Mouse (Mus musculus) MEL (cell line): ENCODE results near the gene Mphosph6. TPM values are rescaled to one million over a fixed set of nuclear protein-coding genes. Genes with fewer than 3 reads are reported as not detected.

Experiments used
- DNase-seq: peaks from one replicate; pipeline ENCODE4 v3.0.0; 2011; ENCODE audit warnings: low read depth, low spot score
- H3K27ac ChIP-seq: 2 replicates; pipeline ENCODE4 v1.5.1; 2012; ENCODE audit warnings: low read depth, mild to moderate bottlenecking, control low read depth, low read length, moderate library complexity; ENCODE audit not compliant: control insufficient read depth
- H3K27me3 ChIP-seq, 2 experiments: fragments of 150-350 bp in 1 of 2; sonication (generic) in 1 of 2; 2 replicates each; pipeline ENCODE4 v1.6.1; 2012; ENCODE audit warnings: low read length in 2 of 2, mild to moderate bottlenecking in 2 of 2, improper control_type of control experiment in 1 of 2, moderate library complexity in 1 of 2; ENCODE audit not compliant: insufficient read depth in 2 of 2, control insufficient read depth in 1 of 2
- H3K36me3 ChIP-seq, 2 experiments: 2 replicates each; pipeline ENCODE4 v1.6.1; 2012 to 2014; ENCODE audit warnings: low read length in 2 of 2, improper control_type of control experiment in 1 of 2, inconsistent platforms in 1 of 2, mild to moderate bottlenecking in 1 of 2; ENCODE audit not compliant: insufficient read depth in 2 of 2, control insufficient read depth in 1 of 2
- H3K4me1 ChIP-seq, 2 experiments: fragments of 150-350 bp in 1 of 2; sonication (generic) in 1 of 2; 2 replicates each; pipeline ENCODE4 v1.6.1; 2012; ENCODE audit warnings: low read length in 2 of 2, improper control_type of control experiment in 1 of 2, mild to moderate bottlenecking in 1 of 2; ENCODE audit not compliant: insufficient read depth in 2 of 2, control insufficient read depth in 1 of 2
- H3K4me3 ChIP-seq, 2 experiments: fragments of 150-350 bp in 1 of 2; sonication (generic) in 1 of 2; 2 replicates each; pipeline ENCODE4 v1.5.1; 2012; ENCODE audit warnings: low read depth in 2 of 2, low read length in 2 of 2, mild to moderate bottlenecking in 2 of 2, moderate library complexity in 2 of 2, control low read depth in 1 of 2, improper control_type of control experiment in 1 of 2; ENCODE audit not compliant: control insufficient read depth in 1 of 2, insufficient read depth in 1 of 2
- H3K79me2 ChIP-seq: 2 replicates; pipeline ENCODE4 v1.6.1; 2012; ENCODE audit warnings: mild to moderate bottlenecking, low read length, moderate library complexity; ENCODE audit not compliant: control insufficient read depth, poor library complexity, insufficient read depth
- H3K9ac ChIP-seq: 2 replicates; pipeline ENCODE4 v1.6.1; 2012; ENCODE audit warnings: low read depth, mild to moderate bottlenecking, control low read depth, low read length, moderate library complexity; ENCODE audit not compliant: control insufficient read depth, poor library complexity, severe bottlenecking
- H3K9me3 ChIP-seq: fragments of 150-350 bp; sonication (generic); replicated peaks from 2 replicates; pipeline ENCODE4 v1.6.1; 2012; ENCODE audit warnings: mild to moderate bottlenecking, low read length, improper control_type of control experiment, moderate library complexity; ENCODE audit not compliant: insufficient read depth
- CHD2 ChIP-seq: IDR thresholded peaks from 2 replicates; pipeline ENCODE4 v1.6.1; 2011; ENCODE audit warnings: low read length, improper control_type of control experiment
- CTCF ChIP-seq, 3 experiments: IDR thresholded peaks in 2 of 3; conservative IDR thresholded peaks in 1 of 3; 2 replicates each; pipeline ENCODE4 v1.5.1; 2011 to 2012; ENCODE audit warnings: low read length in 3 of 3, low read depth in 2 of 3, mild to moderate bottlenecking in 2 of 3, improper control_type of control experiment in 1 of 3, inconsistent platforms in 1 of 3, mixed read lengths in 1 of 3, moderate library complexity in 1 of 3; ENCODE audit not compliant: control insufficient read depth in 1 of 3, insufficient read depth in 1 of 3, poor library complexity in 1 of 3, severe bottlenecking in 1 of 3
- E2F4 ChIP-seq: IDR thresholded peaks from 2 replicates; pipeline ENCODE4 v1.6.1; 2011; ENCODE audit warnings: low read depth, low read length, improper control_type of control experiment, borderline replicate concordance
- ELF1 ChIP-seq: IDR thresholded peaks from 2 replicates; pipeline ENCODE4 v1.6.1; 2014; ENCODE audit warnings: low read depth, mild to moderate bottlenecking, inconsistent platforms, low read length, improper control_type of control experiment, moderate library complexity
- GATA1 ChIP-seq: IDR thresholded peaks from 2 replicates; pipeline ENCODE4 v1.6.1; 2011; ENCODE audit warnings: low read depth, low read length, improper control_type of control experiment
- HCFC1 ChIP-seq: IDR thresholded peaks from 2 replicates; pipeline ENCODE4 v1.6.1; 2012; ENCODE audit warnings: low read depth, mild to moderate bottlenecking, inconsistent platforms, low read length, improper control_type of control experiment, moderate library complexity
- JUND ChIP-seq: IDR thresholded peaks from 2 replicates; pipeline ENCODE4 v1.6.1; 2011; ENCODE audit warnings: low read depth, mild to moderate bottlenecking, improper control_type of control experiment, low read length
- MAFK ChIP-seq: IDR thresholded peaks from 2 replicates; pipeline ENCODE4 v1.6.1; 2011; ENCODE audit warnings: low read depth, mild to moderate bottlenecking, low read length, improper control_type of control experiment, borderline replicate concordance
- MEF2A ChIP-seq: IDR thresholded peaks from 2 replicates; pipeline ENCODE4 v1.6.1; 2014; ENCODE audit warnings: low read depth, mild to moderate bottlenecking, inconsistent platforms, low read length, improper control_type of control experiment; ENCODE audit not compliant: poor library complexity, insufficient replicate concordance, severe bottlenecking; ENCODE audit errors: extremely low read depth
- POLR2AphosphoS5 ChIP-seq: IDR thresholded peaks from 2 replicates; pipeline ENCODE4 v1.6.1; 2012; ENCODE audit warnings: low read depth, borderline replicate concordance, mild to moderate bottlenecking, inconsistent platforms, low read length, moderate library complexity, mixed read lengths
- SIN3A ChIP-seq: IDR thresholded peaks from 2 replicates; pipeline ENCODE4 v1.6.1; 2012; ENCODE audit warnings: low read length, improper control_type of control experiment, inconsistent platforms
- SMC3 ChIP-seq: IDR thresholded peaks from 2 replicates; pipeline ENCODE4 v1.6.1; 2011; ENCODE audit warnings: low read depth, low read length, improper control_type of control experiment
- TBP ChIP-seq: IDR thresholded peaks from 2 replicates; pipeline ENCODE4 v1.8.0; 2011; ENCODE audit warnings: low read depth, low read length, improper control_type of control experiment
- USF1 ChIP-seq: IDR thresholded peaks from 2 replicates; pipeline ENCODE4 v1.6.1; 2014; ENCODE audit warnings: low read depth, mild to moderate bottlenecking, inconsistent platforms, low read length, improper control_type of control experiment, moderate library complexity
- USF2 ChIP-seq, 2 experiments: IDR thresholded peaks; 2 replicates each; pipeline ENCODE4 v1.6.1; 2011 to 2012; ENCODE audit warnings: improper control_type of control experiment in 2 of 2, low read length in 2 of 2, borderline replicate concordance in 1 of 2, inconsistent platforms in 1 of 2, low read depth in 1 of 2, mild to moderate bottlenecking in 1 of 2; ENCODE audit not compliant: insufficient read depth in 1 of 2
- ZC3H11A ChIP-seq: IDR thresholded peaks from 2 replicates; pipeline ENCODE4 v1.6.1; 2012; ENCODE audit warnings: low read depth, mild to moderate bottlenecking, inconsistent platforms, low read length, improper control_type of control experiment
- ZKSCAN1 ChIP-seq: IDR thresholded peaks from 2 replicates; pipeline ENCODE4 v1.6.1; 2012; ENCODE audit warnings: low read depth, mild to moderate bottlenecking, inconsistent platforms, low read length, improper control_type of control experiment, moderate library complexity
- polyA plus RNA-seq, 2 experiments: library from polyadenylated mRNA; stranded (reverse) in 1 of 2; unstranded in 1 of 2; fragments of >175 nt in 1 of 2; fragments of >200 nt in 1 of 2; gene quantifications; 2 replicates each; pipeline versions ENCODE4 v1.2.1 to v1.2.4; 2012; ENCODE audit warnings: low replicate concordance in 2 of 2, low read depth in 1 of 2; ENCODE audit not compliant: insufficient read length in 2 of 2, insufficient read depth in 1 of 2, missing spikeins in 1 of 2
- total RNA-seq: library from RNA; depleted of rRNA; stranded (reverse); fragments of 300-350 nt; gene quantifications from 2 replicates; pipeline ENCODE4 v1.2.3, GENCODE M21; 2012

Mphosph6 gene
- total and polyA plus RNA-seq, 3 experiments: 67.8 to 98.8 TPM; not detected in 1

DNA sequence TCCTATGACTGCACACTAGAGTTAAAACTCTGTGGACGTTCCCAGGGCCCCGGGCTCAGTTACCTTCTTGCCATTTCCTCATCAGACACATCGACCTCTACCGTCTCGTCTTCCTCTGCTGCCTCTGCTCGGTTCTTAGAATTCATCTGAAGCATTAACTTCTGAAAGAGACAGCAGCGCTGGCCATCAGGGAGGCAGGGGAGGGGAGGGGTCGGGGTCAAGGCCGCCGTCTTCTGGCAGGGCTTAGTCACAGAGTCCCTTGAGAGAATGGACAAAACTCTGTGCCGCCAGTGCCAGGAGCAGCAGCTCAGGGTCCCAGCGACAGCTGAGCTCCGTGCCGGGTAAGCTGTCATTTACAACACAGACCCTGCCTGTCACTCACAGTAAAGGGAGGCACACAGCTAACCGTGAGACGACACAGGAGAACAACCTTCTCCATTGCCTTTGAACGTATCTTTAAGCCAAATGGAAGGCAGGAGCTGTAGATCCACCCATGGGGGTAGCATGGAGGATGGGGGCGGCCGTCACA lies 9.1 kb downstream of the Mphosph6 start:
- H3K9me3 ChIP-seq: no peaks in the 10 kb centered on the region
- H3K27me3 ChIP-seq: no peaks in the 10 kb centered on the region
- H3K36me3 ChIP-seq: peaks cover 0 to 6% of the 10 kb centered on the region in 2 experiments; a peak in 2 of 4 replicates
- H3K4me3 ChIP-seq: no peak overlapping the region
- no peak for DNase-seq
- TF ChIP-seq CHD2 (no peak), USF1 (no peak), HCFC1 (no peak), ZKSCAN1 (no peak), GATA1 (no peak), POLR2AphosphoS5 (no peak), CTCF (IDR thresholded peaks at IDR 0.05 in 2 of 3, conservative IDR thresholded peaks at IDR 0.05 in 1 of 3; ENCODE audit: control insufficient read depth in 1 of 3, insufficient read depth in 1 of 3, low read depth in 2 of 3, low read length in 3 of 3, poor library complexity in 1 of 3, severe bottlenecking in 1 of 3) (no peak), SIN3A (no peak), MAFK (no peak), USF2 (IDR thresholded peaks at IDR 0.05; ENCODE audit: borderline replicate concordance in 1 of 2, insufficient read depth in 1 of 2, low read depth in 1 of 2, low read length in 2 of 2) (no peak), ELF1 (no peak), E2F4 (no peak), TBP (no peak), JUND (no peak), ZC3H11A (no peak), MEF2A (no peak)
- no peaks in the 10 kb centered on the region for H3K4me1 ChIP-seq
- no peak overlapping the region for H3K9ac ChIP-seq
- no peak overlapping the region for H3K27ac ChIP-seq
- 0 out of 2 replicates have a peak, but pooled peaks cover 2% of the 10 kb centered on the region for H3K79me2 ChIP-seq

DNA sequence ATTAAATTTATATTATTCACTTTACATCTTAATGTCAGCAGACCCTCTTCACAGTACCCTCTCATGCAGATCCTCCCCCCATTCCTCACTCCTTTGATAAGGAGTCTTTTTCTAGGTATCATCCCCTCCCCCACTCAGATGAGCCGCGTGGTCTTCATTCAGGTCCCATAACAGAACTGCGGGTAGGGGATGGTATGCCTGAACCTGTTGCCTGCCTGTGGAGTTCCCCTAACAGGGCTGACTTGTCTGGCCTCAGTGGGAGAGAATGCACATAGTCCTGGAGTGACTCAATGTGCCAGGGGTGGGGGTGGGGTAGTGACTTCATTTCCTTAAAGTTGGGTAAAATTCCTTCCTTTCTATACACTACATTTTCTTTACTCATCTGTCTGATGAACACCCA lies 15.3 kb downstream of the Mphosph6 start:
- TF ChIP-seq SMC3 (no peak), SIN3A (no peak)
- TF ChIP-seq, all 39 proteins: peak for 0

More for the DNA sequence above, 15.3 kb downstream of the Mphosph6 start:
- H3K79me2 ChIP-seq: no peaks in the 10 kb centered on the region
- no peaks in the 10 kb centered on the region; a peak in 1 of 4 replicates for H3K27me3 ChIP-seq
- H3K9ac ChIP-seq: no peak overlapping the region
- no peaks in the 10 kb centered on the region for H3K9me3 ChIP-seq
- H3K36me3 ChIP-seq: peaks cover 0 to 1% of the 10 kb centered on the region in 2 experiments; a peak in 2 of 4 replicates
- H3K4me3 ChIP-seq: no peak overlapping the region
- DNase-seq: no peak
- H3K4me1 ChIP-seq: no peaks in the 10 kb centered on the region
- H3K27ac ChIP-seq: no peak overlapping the region
